Mouse (Mus musculus): ENCODE data around the gene 2610301B20Rik.
A peak's percentile ranks its signal among the peaks of the same experiment; 100 is the strongest.
"Not testable (repeated sequence)": the region's sequence is repeated elsewhere in the genome, so short reads cannot be mapped to it uniquely, and the experiment has no call there.

2610301B20Rik gene

DNA sequence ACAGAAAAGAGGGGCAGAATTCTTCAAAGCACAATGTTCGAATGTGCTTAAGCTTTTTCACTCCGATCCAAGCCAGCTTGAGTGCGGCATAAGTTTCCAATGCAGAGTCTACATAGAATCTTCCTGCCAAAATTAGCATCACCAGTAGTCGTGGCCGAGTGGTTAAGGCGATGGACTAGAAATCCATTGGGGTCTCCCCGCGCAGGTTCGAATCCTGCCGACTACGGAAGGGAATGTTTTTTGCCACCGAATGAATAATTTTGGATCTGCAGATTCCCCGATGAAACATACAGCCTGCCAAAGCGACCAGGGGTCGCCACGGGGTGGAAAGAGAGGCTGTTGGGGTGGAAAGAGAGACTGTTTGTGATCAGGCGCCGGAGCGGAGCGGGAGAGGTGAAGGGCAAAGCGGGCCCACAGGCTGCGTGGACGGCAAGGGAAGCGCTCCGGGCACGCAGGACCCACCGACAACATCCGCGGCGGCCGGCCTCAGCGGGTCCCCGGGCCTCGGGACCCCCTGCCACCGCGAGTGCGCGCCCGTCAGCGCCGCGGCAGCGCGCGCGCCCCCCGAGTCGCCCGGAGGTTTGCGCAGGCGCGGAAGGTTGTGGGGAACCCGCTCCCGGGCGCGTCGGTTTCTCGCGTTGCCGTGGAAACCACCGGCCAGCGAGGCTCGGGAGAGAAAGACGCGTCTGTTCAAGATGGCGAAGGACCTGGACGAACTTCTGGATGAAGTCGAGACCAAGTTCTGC, at the start of gene 2610301B20Rik:
2610301B20Rik (plus strand) TSS at position 579 of the 746 bp plus-strand sequence.
- DNase-seq (ENCODE audit: low spot score) = peak; percentile 93

GRCm38 (mm10) chr4:10833273-10833672, 41.0 kb upstream of the 2610301B20Rik start:
- DNase-seq (ENCODE audit: low spot score) = no peak

GRCm38 (mm10) chr4:10835252-10836051, 38.8 kb upstream of the 2610301B20Rik start:
- no peak for DNase-seq (ENCODE audit: low spot score)

DNA sequence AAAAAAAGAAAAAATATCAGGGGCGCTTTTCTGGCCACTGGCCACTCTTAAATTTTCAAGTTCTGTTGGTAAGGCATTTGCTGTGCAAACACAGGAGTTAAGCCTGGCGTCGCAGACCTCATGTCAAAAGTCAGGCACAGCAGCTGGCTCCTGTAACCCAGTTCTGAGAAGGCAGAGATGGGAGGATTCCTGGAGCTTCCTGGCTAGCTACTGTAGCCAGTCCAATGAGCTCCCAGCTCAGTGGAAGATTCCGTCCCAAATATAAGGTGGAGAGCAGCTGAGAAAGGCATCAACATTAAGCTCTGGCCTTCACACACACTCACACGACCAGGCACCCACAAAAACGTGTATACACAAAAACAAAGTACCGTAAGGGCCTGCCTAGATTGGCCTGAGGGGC, 28.4 kb upstream of the 2610301B20Rik start:
- DNase-seq (ENCODE audit: low spot score) = no peak

- no peak for DNase-seq (ENCODE audit: low spot score)
These were observed 24.5 kb upstream of the 2610301B20Rik start for GRCm38 (mm10) chr4:10849812-10850211.

- no peak for DNase-seq (ENCODE audit: low spot score)
These were observed 23.3 kb upstream of the 2610301B20Rik start for GRCm38 (mm10) chr4:10851013-10851412.

DNA sequence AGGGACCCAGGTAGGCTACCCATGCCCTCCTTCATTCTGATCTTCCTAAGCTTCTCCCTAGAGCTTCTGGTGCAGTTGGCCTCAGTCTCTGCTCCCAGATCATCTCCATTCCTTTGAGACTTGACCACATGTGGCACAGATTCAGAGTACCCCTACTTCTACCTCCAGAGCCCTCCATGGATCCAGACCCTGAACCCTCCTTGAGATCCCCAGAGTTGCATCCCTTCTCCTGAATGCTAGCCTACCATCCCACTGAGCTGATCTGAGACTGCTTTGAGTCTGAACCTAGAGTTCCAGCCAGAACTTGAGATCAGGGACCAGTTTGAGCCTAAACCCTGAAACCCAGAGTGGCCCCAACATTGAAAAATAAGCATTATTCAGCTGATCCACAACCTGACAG, 15.1 kb upstream of the 2610301B20Rik start:
- no peak for DNase-seq (ENCODE audit: low spot score)

DNA sequence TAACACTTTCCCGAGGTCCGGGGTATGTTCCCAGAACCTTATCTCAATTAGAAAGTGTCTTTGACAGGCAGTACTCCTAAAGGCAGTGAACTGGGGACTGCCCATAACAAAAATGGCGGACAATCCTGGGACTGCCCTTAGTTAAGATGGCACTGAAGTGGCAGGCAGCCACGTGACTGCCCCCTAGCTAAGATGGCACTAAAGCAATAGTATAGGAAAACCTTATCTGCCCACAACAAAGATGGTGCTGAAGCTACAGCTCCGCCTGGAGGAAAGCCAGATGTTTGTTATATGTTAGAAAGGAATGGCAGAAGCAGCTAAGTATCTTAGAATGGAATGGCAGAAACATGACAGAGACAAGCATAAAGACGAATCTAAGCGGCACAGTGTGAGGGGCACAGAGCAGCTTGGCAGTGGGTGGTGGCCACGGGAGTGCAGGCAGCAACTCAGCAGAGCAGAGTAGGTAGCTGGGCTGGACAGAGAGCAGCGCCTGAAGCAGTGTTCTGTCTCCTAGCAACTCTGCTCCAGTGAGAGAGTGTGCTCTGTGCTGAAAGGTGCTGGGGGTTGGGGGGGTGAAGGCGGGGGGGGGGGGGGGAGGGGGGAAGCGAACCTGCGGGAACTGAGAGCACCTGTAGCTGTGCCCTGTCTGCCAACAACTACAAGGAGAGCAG, 14.3 kb upstream of the 2610301B20Rik start:
- peak; percentile 43 for DNase-seq (ENCODE audit: low spot score)

DNA sequence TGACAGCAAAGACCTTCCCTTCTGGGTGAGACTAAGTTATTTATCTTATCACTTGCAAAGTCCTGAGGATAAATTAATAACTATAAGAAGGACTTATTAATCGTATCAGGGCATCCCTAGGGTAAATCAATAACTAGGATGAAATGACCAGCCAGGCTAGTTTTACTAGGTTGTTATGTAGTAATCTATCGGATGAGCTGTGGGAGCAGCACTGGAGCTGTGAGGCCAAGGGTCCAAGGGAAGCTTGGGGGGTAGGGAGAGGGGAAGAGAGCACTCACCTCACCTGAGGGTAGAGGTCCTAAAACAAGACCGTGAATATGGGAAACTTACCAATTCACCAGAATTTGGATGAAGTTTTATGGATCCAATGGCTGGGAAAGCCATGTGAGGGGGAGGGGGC, 13.5 kb upstream of the 2610301B20Rik start:
- DNase-seq (ENCODE audit: low spot score) = no peak

GRCm38 (mm10) chr4:10862882-10863281, 11.4 kb upstream of the 2610301B20Rik start:
- not testable (repeated sequence) for DNase-seq (ENCODE audit: low spot score)

DNA sequence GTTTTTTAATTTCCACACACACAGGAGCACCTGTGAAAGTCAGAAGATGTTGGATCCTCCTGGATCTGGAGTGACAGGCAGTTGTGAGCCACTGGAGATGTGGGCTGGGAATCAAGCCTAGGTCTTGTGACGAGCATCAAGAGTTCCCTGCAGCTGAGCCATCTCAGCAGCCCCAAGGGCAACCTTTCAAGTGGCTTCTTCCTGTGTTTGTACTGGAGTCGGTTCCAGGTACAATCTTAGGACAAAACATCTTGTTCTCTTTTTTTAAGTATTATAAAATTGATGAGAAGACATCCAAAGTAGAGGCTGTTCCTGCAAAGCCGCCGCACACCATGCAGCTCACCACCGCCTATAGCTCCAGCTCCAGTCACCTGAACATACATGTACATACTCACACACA, 2.1 kb upstream of the 2610301B20Rik start:
- no peak for DNase-seq (ENCODE audit: low spot score)

DNA sequence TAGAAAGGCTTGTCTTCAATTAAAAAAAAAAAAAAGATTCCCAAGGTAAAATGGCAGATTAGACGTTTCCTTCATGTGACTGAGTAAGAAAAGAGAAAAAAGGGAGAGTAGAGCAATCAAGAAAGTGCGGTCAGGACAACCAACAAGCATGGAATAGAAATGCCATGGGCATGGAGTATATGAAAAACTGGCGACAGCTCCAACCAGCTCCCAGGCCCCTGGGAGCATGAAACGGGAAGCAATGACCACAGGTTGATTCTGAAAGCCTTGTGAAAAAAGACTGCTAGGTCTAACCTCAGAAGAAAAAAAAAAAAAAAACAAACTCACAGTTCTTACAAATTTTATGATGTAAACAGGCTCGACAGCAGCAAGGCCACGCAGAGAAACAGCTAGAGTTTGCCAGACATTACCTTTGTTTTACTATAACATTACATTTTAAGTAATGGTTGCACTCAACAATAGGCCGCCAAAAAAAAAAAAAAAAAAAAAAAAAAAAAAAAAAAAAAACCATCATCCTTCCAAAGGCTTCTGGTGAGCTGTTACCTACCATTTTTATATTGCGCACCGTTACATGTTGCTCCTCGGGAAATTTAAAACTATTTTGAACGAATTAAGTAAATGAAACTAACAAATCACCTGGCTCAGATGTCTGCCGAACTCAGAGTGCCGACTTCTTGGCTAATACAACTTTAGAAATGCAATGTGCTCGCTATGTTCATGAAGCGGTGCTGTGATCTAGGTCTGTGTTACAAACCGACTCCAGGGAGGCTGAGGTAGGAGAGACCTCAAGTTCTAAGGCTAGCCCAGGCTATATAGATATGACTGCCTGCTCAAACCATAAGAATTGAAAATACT, 1.4 kb upstream of the 2610301B20Rik start:
- peak; percentile 45 for DNase-seq (ENCODE audit: low spot score)

- no peak for DNase-seq (ENCODE audit: low spot score)
These were observed 764 bp upstream of the 2610301B20Rik start for GRCm38 (mm10) chr4:10873549-10873919.

GRCm38 (mm10) chr4:10874718-10875121, 422 bp downstream of the 2610301B20Rik start:
- DNase-seq (ENCODE audit: low spot score) = peak; percentile 62

DNA sequence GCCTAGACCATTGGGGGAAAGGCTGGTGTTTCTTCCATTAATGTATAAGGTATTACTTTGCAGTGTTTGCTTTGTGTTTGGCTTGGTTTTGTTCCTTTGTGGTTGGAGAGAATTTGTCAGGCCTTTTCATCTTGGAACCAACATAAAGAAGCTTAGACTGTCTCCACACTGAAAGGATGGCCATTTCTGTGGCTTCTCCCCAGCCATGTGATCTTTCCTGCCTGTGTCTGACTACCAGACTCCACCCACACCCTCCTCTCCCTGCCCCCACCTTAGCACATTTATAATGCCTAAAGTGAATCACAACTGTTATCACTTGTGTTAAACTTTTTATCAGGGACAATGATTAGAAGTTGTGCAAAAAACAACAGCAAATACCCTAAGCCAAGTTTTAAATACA, 1.1 kb downstream of the 2610301B20Rik start:
- peak; percentile 25 for DNase-seq (ENCODE audit: low spot score)

- DNase-seq (ENCODE audit: low spot score) = no peak
These were observed 2.8 kb downstream of the 2610301B20Rik start for GRCm38 (mm10) chr4:10877057-10877456.

DNA sequence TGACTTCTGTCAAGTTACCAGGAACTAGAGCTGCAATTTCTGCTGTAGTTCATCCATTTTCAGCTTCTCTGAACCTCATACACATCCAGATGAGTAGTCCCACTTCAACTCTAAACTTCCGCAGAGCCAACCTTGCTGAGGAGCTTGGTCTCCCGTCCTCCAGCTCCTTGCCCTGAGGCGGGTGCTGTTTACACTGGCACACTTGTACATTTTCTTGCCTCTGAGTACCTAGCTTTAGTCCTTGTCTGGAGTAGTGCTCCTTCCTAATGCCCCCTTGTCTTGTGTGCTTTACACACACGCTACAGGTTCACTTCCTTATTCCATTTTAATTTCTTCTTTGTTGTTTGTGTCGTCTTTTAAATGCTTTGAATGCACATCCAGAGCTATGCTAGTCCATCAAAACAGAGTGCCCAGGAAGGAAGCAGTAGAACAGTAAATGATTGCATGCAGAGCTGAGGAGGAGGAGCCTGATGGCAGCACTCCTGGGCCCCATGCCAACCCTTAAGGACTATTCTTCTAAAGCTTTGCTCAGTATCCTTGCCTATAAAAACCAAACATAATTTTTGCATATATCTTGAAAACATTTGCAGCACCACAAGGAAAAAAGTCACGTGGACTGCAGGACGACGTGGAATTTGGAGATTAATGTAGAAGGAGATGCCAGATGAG, 9.6 kb downstream of the 2610301B20Rik start:
- no peak for DNase-seq (ENCODE audit: low spot score)

DNA sequence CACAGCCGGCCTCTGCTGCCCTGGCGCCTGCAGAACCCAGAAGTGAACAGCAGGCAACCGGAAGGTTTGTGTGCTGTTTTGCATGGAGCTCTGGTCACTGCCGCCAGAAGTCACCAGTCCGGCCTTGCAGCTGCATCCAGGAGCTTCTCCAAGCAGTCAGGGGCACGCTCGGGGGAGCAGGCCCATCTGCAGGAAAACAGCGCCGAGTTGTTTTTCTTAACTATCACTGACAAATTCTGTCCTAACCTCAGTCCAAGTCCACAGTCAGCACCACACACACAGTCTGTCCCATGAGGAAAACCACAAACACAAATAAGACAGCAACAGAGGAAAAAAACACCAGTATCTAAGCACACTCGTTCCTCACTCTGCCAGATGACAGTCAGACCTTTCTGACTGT, 14.5 kb downstream of the 2610301B20Rik start:
- DNase-seq (ENCODE audit: low spot score) = no peak

GRCm38 (mm10) chr4:10896262-10896661, 22.0 kb downstream of the 2610301B20Rik start:
- no peak for DNase-seq (ENCODE audit: low spot score)

GRCm38 (mm10) chr4:10896859-10897258, 22.6 kb downstream of the 2610301B20Rik start:
- DNase-seq (ENCODE audit: low spot score) = peak; percentile 55

- DNase-seq (ENCODE audit: low spot score) = peak; percentile 35
These were observed 31.0 kb downstream of the 2610301B20Rik start for GRCm38 (mm10) chr4:10905234-10905801.
